Mouse (Mus musculus) heart, postnatal 25 days (tissue): Measurements from ENCODE around the gene Mrc1. TPM values are rescaled to one million over a fixed set of nuclear protein-coding genes. Genes with fewer than 3 reads are reported as not detected.

Source experiments
- microRNA-seq: library from miRNA; unstranded; fragments of <30 nt; microRNA quantifications from one replicate; pipeline ENCODE4 v1.2.0, GENCODE M21; 2022
- total RNA-seq, 2 experiments: library from RNA; stranded (reverse); gene quantifications; 2 replicates each; pipeline ENCODE4 v1.2.3; 2021

Mrc1 gene
- total RNA-seq, 2 experiments from 2014 or later = 17.5 to 20.0 TPM

Small RNA genes lying within 50 kb of the gene (microRNA-seq; reads per million reads assigned to microRNA genes)
- 20.6 reads per million, percentile 36 among the genes with 10 or more reads in this experiment for gene Mir511

Other genes starting within 250 kb of the Mrc1 start
- gene Hacd1, start 173.3 kb upstream of the Mrc1 start, total RNA-seq = 100 to 1,000 TPM; 150 to 166 TPM
- 10 to 100 TPM; 23.7 to 24.1 TPM for gene Stam, start 155.3 kb upstream of the Mrc1 start, total RNA-seq
- gene Tmem236, start 54.9 kb upstream of the Mrc1 start, total RNA-seq = not detected
- under 1 TPM in 1 of 2 experiments, not detected in 1; 0.08 TPM for gene Slc39a12, start 158.9 kb downstream of the Mrc1 start, total RNA-seq